Comparison of ENCODE assay signal across 24 mouse cellular contexts in the genomic region with DNA sequence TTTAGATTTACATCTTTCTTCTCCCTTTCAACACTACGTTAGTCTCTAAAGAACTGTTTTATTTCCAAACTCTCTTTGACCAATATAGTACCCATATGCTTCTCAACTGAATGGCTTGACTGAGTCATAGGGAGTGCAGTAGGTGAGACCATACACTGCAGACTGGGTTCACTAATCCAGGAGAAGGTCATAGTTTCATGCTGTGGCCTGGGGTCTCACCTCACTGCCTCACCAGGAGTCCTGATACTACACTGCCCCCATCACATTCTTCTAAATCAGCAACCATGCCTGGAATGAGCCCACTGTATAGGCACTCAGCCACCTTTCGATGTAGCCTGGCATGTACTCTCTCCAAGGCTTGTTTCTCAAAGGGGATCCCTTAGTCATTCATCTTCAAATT.
A peak's percentile ranks its signal among the peaks of the same experiment; 100 is the strongest.
DNase-seq lines count a peak whose midpoint lies in the region; ATAC-seq lines count a peak whose summit lies in the region.
"Had no signal": no experiment of that assay in that cellular context is flagged by ENCODE, and none has a peak within 500 bp of the region (broad histone marks: within the 10 kb centered on the region; RNA-seq: fewer than 3 reads in every experiment).

No protein-coding gene starts in this region.

- H3K4me1 ChIP-seq in kidney, embryonic 14.5 days (ENCODE audit: control insufficient read depth, insufficient read depth, low read length), result peaks cover 8% of the 10 kb centered on the region; the same call in 1 of the 2 replicates
- no peaks in the 10 kb centered on the region; the same call in 1 of the 2 replicates for H3K4me1 ChIP-seq in kidney, embryonic 16.5 days (ENCODE audit: insufficient read depth, low read length)
- peaks cover 6% of the 10 kb centered on the region; the same call in 1 of the 2 replicates for H3K4me1 ChIP-seq in limb, embryonic 13.5 days
- H3K4me1 ChIP-seq in limb, embryonic 10.5 days, result 0 out of 2 replicates have a peak, but pooled peaks cover 6% of the 10 kb centered on the region
- no peaks in the 10 kb centered on the region for H3K4me1 ChIP-seq in neural tube, embryonic 14.5 days (ENCODE audit: control insufficient read depth, insufficient read depth, low read length)
- peaks cover 14% of the 10 kb centered on the region for H3K4me1 ChIP-seq in neural tube, embryonic 15.5 days
- H3K4me1 ChIP-seq: embryonic facial prominence, embryonic 15.5 days; forebrain, embryonic 12.5 days had no signal

- peak; percentile 68; the same call in 1 of the 2 replicates for ATAC-seq in kidney, embryonic 14.5 days (ENCODE audit: low FRiP score, low TSS enrichment)
- peak; percentile 81 for ATAC-seq in kidney, embryonic 16.5 days (ENCODE audit: low FRiP score, low TSS enrichment)
- 0 out of 2 replicates have a peak, but pooled peaks have one; percentile 21 for ATAC-seq in limb, embryonic 13.5 days (ENCODE audit: low FRiP score, low read depth)
- ATAC-seq in neural tube, embryonic 14.5 days (ENCODE audit: low read depth), result peak; percentile 22; the same call in 1 of the 2 replicates
- no peak for ATAC-seq in neural tube, embryonic 15.5 days (ENCODE audit: low FRiP score)
- ATAC-seq: forebrain, embryonic 14.5 days had no signal

- WGBS in kidney, embryonic 14.5 days, result 82% methylated on average over 2 of the region's 2 CpGs
- 80% methylated on average over 2 of the region's 2 CpGs for WGBS in kidney, embryonic 16.5 days
- WGBS in limb, embryonic 13.5 days, result 87% methylated on average over 2 of the region's 2 CpGs
- WGBS in limb, embryonic 10.5 days, result 97% methylated on average over 2 of the region's 2 CpGs
- WGBS in neural tube, embryonic 14.5 days, result 86% methylated on average over 2 of the region's 2 CpGs
- WGBS in neural tube, embryonic 15.5 days, result 80% methylated on average over 2 of the region's 2 CpGs

- H3K27me3 ChIP-seq in kidney, embryonic 14.5 days (ENCODE audit: control insufficient read depth, insufficient read depth, low read length), result no peaks in the 10 kb centered on the region
- H3K27me3 ChIP-seq in kidney, embryonic 16.5 days (ENCODE audit: insufficient read depth, low read length), result no peaks in the 10 kb centered on the region
- no peaks in the 10 kb centered on the region for H3K27me3 ChIP-seq in limb, embryonic 13.5 days
- no peaks in the 10 kb centered on the region for H3K27me3 ChIP-seq in limb, embryonic 10.5 days (ENCODE audit: low read depth, poor library complexity, severe bottlenecking)
- no peaks in the 10 kb centered on the region for H3K27me3 ChIP-seq in neural tube, embryonic 14.5 days (ENCODE audit: control insufficient read depth, insufficient read depth, low read length)
- no peaks in the 10 kb centered on the region; the same call in 1 of the 2 replicates for H3K27me3 ChIP-seq in neural tube, embryonic 15.5 days (replicated peaks)
- H3K27me3 ChIP-seq: embryonic facial prominence, embryonic 13.5 days; embryonic facial prominence, embryonic 15.5 days; forebrain, embryonic 12.5 days had no signal

- H3K27ac ChIP-seq in kidney, embryonic 14.5 days (ENCODE audit: low read depth, low read length), result no peak overlapping the region
- H3K27ac ChIP-seq in kidney, embryonic 16.5 days (ENCODE audit: low read length), result no peak overlapping the region
- no peak overlapping the region for H3K27ac ChIP-seq in limb, embryonic 13.5 days
- H3K27ac ChIP-seq in limb, embryonic 10.5 days, result no peak overlapping the region
- H3K27ac ChIP-seq in neural tube, embryonic 14.5 days (ENCODE audit: low read depth, low read length), result no peak overlapping the region
- H3K27ac ChIP-seq in neural tube, embryonic 15.5 days (replicated peaks), result no peak overlapping the region
- H3K27ac ChIP-seq: embryonic facial prominence, embryonic 13.5 days; embryonic facial prominence, embryonic 15.5 days; forebrain, embryonic 10.5 days; forebrain, embryonic 12.5 days had no signal

- no peaks in the 10 kb centered on the region for H3K36me3 ChIP-seq in kidney, embryonic 14.5 days (ENCODE audit: control insufficient read depth, insufficient read depth, low read length)
- H3K36me3 ChIP-seq in kidney, embryonic 16.5 days (ENCODE audit: insufficient read depth, low read length), result no peaks in the 10 kb centered on the region
- no peaks in the 10 kb centered on the region for H3K36me3 ChIP-seq in limb, embryonic 13.5 days
- no peaks in the 10 kb centered on the region for H3K36me3 ChIP-seq in limb, embryonic 10.5 days
- no peaks in the 10 kb centered on the region for H3K36me3 ChIP-seq in neural tube, embryonic 14.5 days (ENCODE audit: control insufficient read depth, insufficient read depth, low read length)
- H3K36me3 ChIP-seq in neural tube, embryonic 15.5 days, result no peaks in the 10 kb centered on the region
- H3K36me3 ChIP-seq: embryonic facial prominence, embryonic 13.5 days; embryonic facial prominence, embryonic 15.5 days; forebrain, embryonic 10.5 days; forebrain, embryonic 12.5 days had no signal

- no peak overlapping the region for H3K4me2 ChIP-seq in kidney, embryonic 14.5 days (replicated peaks; ENCODE audit: low read depth, low read length)
- H3K4me2 ChIP-seq in kidney, embryonic 16.5 days (replicated peaks; ENCODE audit: low read depth, low read length), result no peak overlapping the region
- H3K4me2 ChIP-seq in limb, embryonic 13.5 days (replicated peaks), result no peak overlapping the region
- no peak overlapping the region for H3K4me2 ChIP-seq in neural tube, embryonic 14.5 days (ENCODE audit: low read depth, low read length)
- no peak overlapping the region for H3K4me2 ChIP-seq in neural tube, embryonic 15.5 days
- H3K4me2 ChIP-seq: embryonic facial prominence, embryonic 13.5 days; embryonic facial prominence, embryonic 15.5 days; forebrain, embryonic 12.5 days had no signal

- no peak overlapping the region for H3K9ac ChIP-seq in kidney, embryonic 14.5 days (ENCODE audit: low read depth, low read length)
- no peak overlapping the region for H3K9ac ChIP-seq in kidney, embryonic 16.5 days (replicated peaks; ENCODE audit: low read length)
- H3K9ac ChIP-seq in limb, embryonic 13.5 days, result no peak overlapping the region
- H3K9ac ChIP-seq in neural tube, embryonic 14.5 days (replicated peaks; ENCODE audit: low read depth, low read length), result no peak overlapping the region
- no peak overlapping the region for H3K9ac ChIP-seq in neural tube, embryonic 15.5 days (replicated peaks)
- H3K9ac ChIP-seq: embryonic facial prominence, embryonic 13.5 days; embryonic facial prominence, embryonic 15.5 days; forebrain, embryonic 12.5 days had no signal

- no peak overlapping the region for H3K4me3 ChIP-seq in kidney, embryonic 14.5 days (ENCODE audit: low read length)
- no peak overlapping the region for H3K4me3 ChIP-seq in kidney, embryonic 16.5 days (ENCODE audit: low read length)
- no peak overlapping the region for H3K4me3 ChIP-seq in limb, embryonic 13.5 days
- H3K4me3 ChIP-seq in limb, embryonic 10.5 days, result no peak overlapping the region
- H3K4me3 ChIP-seq in neural tube, embryonic 14.5 days (ENCODE audit: low read depth, low read length), result no peak overlapping the region
- no peak overlapping the region for H3K4me3 ChIP-seq in neural tube, embryonic 15.5 days (replicated peaks)
- H3K4me3 ChIP-seq: embryonic facial prominence, embryonic 13.5 days; embryonic facial prominence, embryonic 15.5 days; erythroblast, embryonic 14.5 days; forebrain, embryonic 10.5 days; forebrain, embryonic 12.5 days had no signal

- H3K9me3 ChIP-seq in kidney, embryonic 14.5 days (ENCODE audit: control insufficient read depth, low read length), result no peaks in the 10 kb centered on the region
- H3K9me3 ChIP-seq in kidney, embryonic 16.5 days (ENCODE audit: low read length), result no peaks in the 10 kb centered on the region
- H3K9me3 ChIP-seq in limb, embryonic 13.5 days, result no peaks in the 10 kb centered on the region
- H3K9me3 ChIP-seq in limb, embryonic 10.5 days (replicated peaks), result no peaks in the 10 kb centered on the region
- no peaks in the 10 kb centered on the region for H3K9me3 ChIP-seq in neural tube, embryonic 14.5 days (ENCODE audit: control insufficient read depth, low read length)
- no peaks in the 10 kb centered on the region for H3K9me3 ChIP-seq in neural tube, embryonic 15.5 days (replicated peaks)
- H3K9me3 ChIP-seq: embryonic facial prominence, embryonic 13.5 days; embryonic facial prominence, embryonic 15.5 days; forebrain, embryonic 10.5 days; forebrain, embryonic 12.5 days had no signal

- DNase-seq in kidney, adult 8-10 months, result no peak
- no peak for DNase-seq in kidney, adult 9 months
- no peak for DNase-seq in limb, embryonic 10.5 days (ENCODE audit: low spot score)
- DNase-seq: adrenal gland, adult 2 months; adrenal gland, postnatal 10 days; adrenal gland, postnatal 25 days; cerebellum, adult 11 months; cerebellum, adult 18-20 months; cerebellum, adult 8-10 months; cerebellum, adult 9-11 months; cerebellum, postnatal 14 days; cerebellum, postnatal 36 days; embryo, embryonic 11 days had no signal
